Mouse (Mus musculus): ENCODE measurements around the gene 4930480E11Rik. TPM values are rescaled to one million over a fixed set of nuclear protein-coding genes. Genes with fewer than 3 reads are reported as not detected.
"Not testable (repeated sequence)": the region's sequence is repeated elsewhere in the genome, so short reads cannot be mapped to it uniquely, and the experiment has no call there.

The 4930480E11Rik gene
- not detected in 2 replicates for polyA plus RNA-seq (2014; fragmentation: Nextera tagmentation; extraction: Ambion mirVana)

- H3K9ac ChIP-seq (ENCODE audit: low read depth, low read length): no peak within 1 kb of the TSS
- H3K4me1 ChIP-seq (ENCODE audit: control insufficient read depth, insufficient read depth, low read length): no peaks in the 10 kb centered on the region
- H3K9me3 ChIP-seq (replicated peaks; ENCODE audit: control insufficient read depth, low read length): 0 out of 2 replicates have a peak, but pooled peaks cover 3% of the 10 kb centered on the region
- no peaks in the 10 kb centered on the region for H3K36me3 ChIP-seq (ENCODE audit: control insufficient read depth, insufficient read depth, low read length)
- H3K27me3 ChIP-seq (ENCODE audit: control insufficient read depth, insufficient read depth, low read length): no peaks in the 10 kb centered on the region
- 45% methylated on average over 1 of the region's 1 CpGs for WGBS (ENCODE audit: insufficient replicate concordance)
- H3K4me3 ChIP-seq (ENCODE audit: low read depth, low read length): no peak within 1 kb of the TSS
- no peak within 1 kb of the TSS for H3K27ac ChIP-seq (ENCODE audit: low read depth, low read length)
- no peak within 1 kb of the TSS for H3K4me2 ChIP-seq
- no peak for ATAC-seq (replicated peaks; ENCODE audit: insufficient number of reproducible peaks, low FRiP score, low TSS enrichment)
Observed at GRCm38 (mm10) chrX:78369343-78369742, at the start of gene 4930480E11Rik. Gene 4930480E11Rik (plus strand): TSS chrX:78369643.

DNA sequence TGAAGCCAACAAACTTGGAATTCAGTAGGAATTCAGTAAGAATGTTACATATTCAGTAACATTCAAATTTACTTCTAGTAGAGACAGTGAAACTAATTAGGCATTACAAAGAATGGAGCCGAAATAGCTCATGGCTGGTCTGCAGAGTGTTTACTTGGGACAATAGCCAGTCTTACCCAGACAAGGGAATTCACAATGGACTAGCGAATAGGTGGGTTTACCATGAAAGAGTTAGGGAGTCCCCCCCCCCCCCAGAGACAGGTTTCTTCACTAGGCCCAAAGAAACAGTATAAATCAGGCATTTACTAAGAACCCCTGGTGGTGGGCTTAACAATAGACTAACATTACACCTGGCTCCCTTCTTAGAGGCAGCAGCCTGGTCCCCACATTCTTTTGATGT lies 33.9 kb downstream of the 4930480E11Rik start:
- not testable (repeated sequence) for H3K4me2 ChIP-seq; H3K27me3 ChIP-seq (ENCODE audit: control insufficient read depth, insufficient read depth, low read length); H3K36me3 ChIP-seq (ENCODE audit: control insufficient read depth, insufficient read depth, low read length); H3K27ac ChIP-seq (ENCODE audit: low read depth, low read length); ATAC-seq (replicated peaks; ENCODE audit: insufficient number of reproducible peaks, low FRiP score, low TSS enrichment); H3K4me3 ChIP-seq (ENCODE audit: low read depth, low read length); H3K9me3 ChIP-seq (replicated peaks; ENCODE audit: control insufficient read depth, low read length); H3K9ac ChIP-seq (ENCODE audit: low read depth, low read length); H3K4me1 ChIP-seq (ENCODE audit: control insufficient read depth, insufficient read depth, low read length)
- 73% methylated on average over 2 of the region's 2 CpGs for WGBS (ENCODE audit: insufficient replicate concordance)

Other genes with a start within 250 kb of the 4930480E11Rik start
- not detected in 2 replicates for gene Gm5938, start 244.2 kb upstream of the 4930480E11Rik start, polyA plus RNA-seq (2014; fragmentation: Nextera tagmentation; extraction: Ambion mirVana)
- not detected in 2 replicates for gene Obp1b, start 182.9 kb upstream of the 4930480E11Rik start, polyA plus RNA-seq (2014; fragmentation: Nextera tagmentation; extraction: Ambion mirVana)
- not detected in 2 replicates for gene Gm14743, start 123.7 kb upstream of the 4930480E11Rik start, polyA plus RNA-seq (2014; fragmentation: Nextera tagmentation; extraction: Ambion mirVana)
- 6.1 and 6.7 TPM in 2 replicates for gene Prrg1, start 214.3 kb downstream of the 4930480E11Rik start, polyA plus RNA-seq (2014; fragmentation: Nextera tagmentation; extraction: Ambion mirVana)

Measured in heart, embryonic 11.5 days (tissue).